Mouse (Mus musculus): ENCODE results near the gene Mfsd4b5.

Gene Mfsd4b5

DNA sequence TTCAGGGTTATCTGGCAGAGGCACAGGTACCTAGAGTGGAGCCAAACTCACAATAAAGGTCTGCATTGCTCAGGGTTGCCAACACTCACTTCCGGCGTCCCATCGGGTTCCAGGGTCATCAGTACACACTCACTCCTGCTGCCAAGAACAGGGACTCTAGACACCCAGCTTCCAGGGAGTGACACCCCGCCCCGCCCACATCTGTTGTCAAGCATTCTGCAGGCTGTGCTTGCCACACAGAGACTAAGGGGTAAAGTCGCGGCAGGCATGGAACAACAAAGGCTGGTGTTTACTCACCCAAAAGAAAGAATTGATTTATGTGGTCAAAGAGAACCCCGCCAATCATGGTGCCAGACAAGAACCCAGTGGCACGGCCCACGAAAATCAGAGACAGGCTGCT, 20.5 kb upstream of the Mfsd4b5 start:
- DNase-seq (ENCODE audit: low read depth, low spot score) = no peak
- H3K36me3 ChIP-seq (ENCODE audit: control insufficient read depth, insufficient read depth, low read length, poor library complexity, severe bottlenecking) = no peaks in the 10 kb centered on the region
- H3K27me3 ChIP-seq (ENCODE audit: control insufficient read depth, insufficient read depth, low read length, poor library complexity, severe bottlenecking) = no peaks in the 10 kb centered on the region

- no peak for DNase-seq (ENCODE audit: low read depth, low spot score)
- Histone ChIP-seq H3K27me3 (ENCODE audit: control insufficient read depth, insufficient read depth, low read length, poor library complexity, severe bottlenecking) (no peaks in the 10 kb centered on the region), H3K36me3 (ENCODE audit: control insufficient read depth, insufficient read depth, low read length, poor library complexity, severe bottlenecking) (no peaks in the 10 kb centered on the region)
Measured at GRCm38 (mm10) chr10:40000746-40001145, 14.3 kb upstream of the Mfsd4b5 start.

DNA sequence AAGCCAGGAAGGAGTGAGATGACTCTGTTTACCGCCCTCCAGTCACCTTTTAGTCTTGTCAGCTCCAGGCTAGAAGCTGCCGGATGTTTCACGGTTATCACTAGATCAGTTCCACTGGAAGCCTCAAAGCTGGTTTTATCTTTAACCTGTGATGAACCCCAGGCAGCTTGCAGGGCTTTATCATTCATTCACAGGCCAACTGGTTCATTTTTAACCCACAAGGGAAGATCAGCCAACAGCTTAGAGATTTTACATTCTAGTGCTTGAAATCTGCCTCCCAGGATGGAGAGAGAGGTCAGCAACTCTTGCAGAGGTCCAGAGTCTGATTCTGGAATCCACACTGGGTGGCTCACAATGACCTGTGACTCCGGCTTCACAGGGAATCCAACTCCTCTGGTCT, 4.7 kb upstream of the Mfsd4b5 start:
- Histone ChIP-seq H3K36me3 (ENCODE audit: control insufficient read depth, insufficient read depth, low read length, poor library complexity, severe bottlenecking) (no peaks in the 10 kb centered on the region), H3K27me3 (ENCODE audit: control insufficient read depth, insufficient read depth, low read length, poor library complexity, severe bottlenecking) (no peaks in the 10 kb centered on the region)
- DNase-seq (ENCODE audit: low read depth, low spot score) = no peak

DNA sequence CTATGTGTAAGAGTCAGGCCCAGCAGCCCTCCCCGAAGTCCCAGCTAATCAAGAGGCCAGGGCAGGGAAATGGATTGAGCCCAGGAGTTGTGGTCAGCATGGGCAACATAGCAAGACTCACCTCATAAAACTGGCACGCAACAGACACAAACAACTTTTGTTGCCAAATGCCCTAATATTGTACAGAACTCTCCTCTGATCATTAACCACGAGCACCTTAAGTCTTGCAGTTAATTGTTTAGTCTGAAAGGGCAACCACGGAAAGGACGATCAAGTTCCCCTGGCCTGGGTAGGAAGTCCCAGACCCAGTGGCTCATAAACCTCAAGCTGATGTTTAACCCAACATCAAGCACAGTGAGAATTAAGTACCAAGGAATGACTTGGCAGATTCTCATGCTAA, 3.8 kb downstream of the Mfsd4b5 start:
- Histone ChIP-seq H3K27me3 (ENCODE audit: control insufficient read depth, insufficient read depth, low read length, poor library complexity, severe bottlenecking) (no peaks in the 10 kb centered on the region), H3K36me3 (ENCODE audit: control insufficient read depth, insufficient read depth, low read length, poor library complexity, severe bottlenecking) (no peaks in the 10 kb centered on the region)
- no peak for DNase-seq (ENCODE audit: low read depth, low spot score)

DNA sequence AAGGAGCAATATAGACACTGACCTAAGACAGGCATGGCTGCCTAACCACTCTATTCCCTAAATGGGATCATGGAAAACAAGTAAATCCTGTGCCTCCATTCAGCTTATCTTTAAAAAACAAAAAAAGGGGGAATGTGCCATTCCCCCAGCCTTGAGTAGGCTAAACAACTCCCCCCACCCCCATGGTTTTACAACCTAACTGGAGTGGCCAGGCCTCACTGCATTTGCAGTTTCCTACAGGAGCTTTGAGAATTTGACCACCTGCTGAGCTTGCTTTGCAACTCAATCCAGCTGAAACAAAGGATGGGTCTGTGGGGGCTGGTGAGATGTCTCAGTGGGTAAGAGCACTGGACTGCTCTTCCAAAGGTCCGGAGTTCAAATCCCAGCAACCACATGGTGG, 8.2 kb downstream of the Mfsd4b5 start:
- Histone ChIP-seq H3K27me3 (ENCODE audit: control insufficient read depth, insufficient read depth, low read length, poor library complexity, severe bottlenecking) (no peaks in the 10 kb centered on the region), H3K36me3 (ENCODE audit: control insufficient read depth, insufficient read depth, low read length, poor library complexity, severe bottlenecking) (no peaks in the 10 kb centered on the region)
- DNase-seq (ENCODE audit: low read depth, low spot score) = no peak

DNA sequence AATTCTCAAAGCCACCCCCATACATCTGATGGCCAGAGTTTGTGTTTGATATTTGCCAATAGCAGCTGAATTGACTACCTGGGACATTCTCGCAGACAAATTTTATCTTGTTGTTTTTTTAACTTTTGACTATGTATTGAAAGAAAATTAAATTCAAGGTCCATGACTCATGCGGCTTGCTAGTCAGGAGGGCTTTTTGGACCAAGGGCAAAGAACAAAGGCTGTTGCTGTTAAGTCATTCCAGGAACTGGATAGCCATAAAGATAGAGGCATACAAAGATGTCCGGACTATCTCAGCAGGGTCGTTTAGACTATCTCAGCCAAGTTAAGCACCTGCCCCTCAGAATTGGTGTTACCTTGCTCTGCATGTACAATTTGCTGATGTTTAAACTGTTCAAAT, 9.1 kb downstream of the Mfsd4b5 start:
- no peak for DNase-seq (ENCODE audit: low read depth, low spot score)
- H3K36me3 ChIP-seq (ENCODE audit: control insufficient read depth, insufficient read depth, low read length, poor library complexity, severe bottlenecking) = no peaks in the 10 kb centered on the region
- no peaks in the 10 kb centered on the region for H3K27me3 ChIP-seq (ENCODE audit: control insufficient read depth, insufficient read depth, low read length, poor library complexity, severe bottlenecking)

- Histone ChIP-seq H3K27me3 (ENCODE audit: control insufficient read depth, insufficient read depth, low read length, poor library complexity, severe bottlenecking) (no peaks in the 10 kb centered on the region), H3K36me3 (ENCODE audit: control insufficient read depth, insufficient read depth, low read length, poor library complexity, severe bottlenecking) (no peaks in the 10 kb centered on the region)
- no peak for DNase-seq (ENCODE audit: low read depth, low spot score)
Measured at GRCm38 (mm10) chr10:39975771-39976170, 10.7 kb downstream of the Mfsd4b5 start.

- DNase-seq (ENCODE audit: low read depth, low spot score) = no peak
Measured at GRCm38 (mm10) chr10:39974982-39975381, 11.5 kb downstream of the Mfsd4b5 start.

GRCm38 (mm10) chr10:39967512-39967911, 18.9 kb downstream of the Mfsd4b5 start:
- H3K27me3 ChIP-seq (ENCODE audit: control insufficient read depth, insufficient read depth, low read length, poor library complexity, severe bottlenecking) = no peaks in the 10 kb centered on the region
- no peak for DNase-seq (ENCODE audit: low read depth, low spot score)
- H3K36me3 ChIP-seq (ENCODE audit: control insufficient read depth, insufficient read depth, low read length, poor library complexity, severe bottlenecking) = no peaks in the 10 kb centered on the region

More at GRCm38 (mm10) chr10:39974982-39975381, 11.5 kb downstream of the Mfsd4b5 start:
- Histone ChIP-seq H3K27me3 (ENCODE audit: control insufficient read depth, insufficient read depth, low read length, poor library complexity, severe bottlenecking) (no peaks in the 10 kb centered on the region), H3K36me3 (ENCODE audit: control insufficient read depth, insufficient read depth, low read length, poor library complexity, severe bottlenecking) (no peaks in the 10 kb centered on the region)

- no peaks in the 10 kb centered on the region for H3K36me3 ChIP-seq (ENCODE audit: control insufficient read depth, insufficient read depth, low read length, poor library complexity, severe bottlenecking)
- no peak for DNase-seq (ENCODE audit: low read depth, low spot score)
- no peaks in the 10 kb centered on the region for H3K27me3 ChIP-seq (ENCODE audit: control insufficient read depth, insufficient read depth, low read length, poor library complexity, severe bottlenecking)
Measured at GRCm38 (mm10) chr10:39961906-39962305, 24.5 kb downstream of the Mfsd4b5 start.

DNA sequence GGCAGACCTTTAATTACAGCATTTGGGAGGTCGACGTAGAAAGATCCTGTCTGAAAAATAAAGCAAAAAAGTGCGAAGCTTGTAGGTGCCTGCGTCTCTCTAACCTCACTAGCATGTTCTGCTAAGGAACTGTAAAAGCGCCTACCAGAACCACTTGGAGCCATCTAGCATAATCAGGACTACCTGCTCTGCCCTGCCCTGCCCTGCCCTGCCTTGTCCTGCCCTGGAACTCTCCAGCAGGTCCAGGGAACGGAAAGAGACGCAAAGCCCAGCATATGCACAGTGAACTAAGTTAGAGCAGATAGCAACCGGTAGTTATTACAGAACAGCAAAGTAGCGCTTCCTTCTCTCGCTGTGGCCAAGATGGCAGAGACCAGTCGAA, 26.0 kb downstream of the Mfsd4b5 start:
- H3K36me3 ChIP-seq (ENCODE audit: control insufficient read depth, insufficient read depth, low read length, poor library complexity, severe bottlenecking) = no peaks in the 10 kb centered on the region
- DNase-seq (ENCODE audit: low read depth, low spot score) = no peak
- H3K27me3 ChIP-seq (ENCODE audit: control insufficient read depth, insufficient read depth, low read length, poor library complexity, severe bottlenecking) = no peaks in the 10 kb centered on the region

GRCm38 (mm10) chr10:39959761-39960440, 26.5 kb downstream of the Mfsd4b5 start, which contains the start of gene Mfsd4b3:
Mfsd4b3 (minus strand) TSS chr10:39960153.
- peak; percentile 94 for DNase-seq (ENCODE audit: low read depth, low spot score)
- Histone ChIP-seq H3K27me3 (ENCODE audit: control insufficient read depth, insufficient read depth, low read length, poor library complexity, severe bottlenecking) (no peaks in the 10 kb centered on the region), H3K36me3 (ENCODE audit: control insufficient read depth, insufficient read depth, low read length, poor library complexity, severe bottlenecking) (no peaks in the 10 kb centered on the region)

GRCm38 (mm10) chr10:39958266-39958665, 28.2 kb downstream of the Mfsd4b5 start:
- no peaks in the 10 kb centered on the region for H3K36me3 ChIP-seq (ENCODE audit: control insufficient read depth, insufficient read depth, low read length, poor library complexity, severe bottlenecking)
- H3K27me3 ChIP-seq (ENCODE audit: control insufficient read depth, insufficient read depth, low read length, poor library complexity, severe bottlenecking) = no peaks in the 10 kb centered on the region
- DNase-seq (ENCODE audit: low read depth, low spot score) = peak; percentile 38

- no peaks in the 10 kb centered on the region for H3K27me3 ChIP-seq (ENCODE audit: control insufficient read depth, insufficient read depth, low read length, poor library complexity, severe bottlenecking)
- H3K36me3 ChIP-seq (ENCODE audit: control insufficient read depth, insufficient read depth, low read length, poor library complexity, severe bottlenecking) = no peaks in the 10 kb centered on the region
- DNase-seq (ENCODE audit: low read depth, low spot score) = no peak
Measured at GRCm38 (mm10) chr10:39956340-39956878, 30.0 kb downstream of the Mfsd4b5 start.

GRCm38 (mm10) chr10:39955163-39955562, 31.3 kb downstream of the Mfsd4b5 start:
- Histone ChIP-seq H3K27me3 (ENCODE audit: control insufficient read depth, insufficient read depth, low read length, poor library complexity, severe bottlenecking) (no peaks in the 10 kb centered on the region), H3K36me3 (ENCODE audit: control insufficient read depth, insufficient read depth, low read length, poor library complexity, severe bottlenecking) (no peaks in the 10 kb centered on the region)
- DNase-seq (ENCODE audit: low read depth, low spot score) = no peak
